Mouse (Mus musculus) hindbrain, embryonic 14.5 days (tissue): ENCODE data around the gene Irs2. TPM values are rescaled to one million over a fixed set of nuclear protein-coding genes. Genes with fewer than 3 reads are reported as not detected.

Experiments used
- ATAC-seq: fragments of 200-750 bp; cut with Nextera tagmentation; 2 replicates; pipeline ENCODE4 v1.8.0; 2017; ENCODE audit warnings: moderate number of reproducible peaks, mild to moderate bottlenecking, moderate TSS enrichment, moderate library complexity; ENCODE audit not compliant: low FRiP score
- DNase-seq: peaks from one replicate; pipeline ENCODE4 v3.0.0-alpha.2; 2015; ENCODE audit warnings: low spot score
- H3K27ac ChIP-seq: fragments of 300-500 bp; sonication (generic); 2 replicates; pipeline ENCODE4 v1.5.1; 2014; ENCODE audit warnings: mild to moderate bottlenecking, moderate library complexity
- H3K27me3 ChIP-seq: fragments of 300-500 bp; sonication (generic); 2 replicates; pipeline ENCODE4 v1.6.1; 2014; ENCODE audit warnings: mild to moderate bottlenecking, low read length, mixed read lengths; ENCODE audit not compliant: control insufficient read depth, insufficient read depth
- H3K36me3 ChIP-seq: fragments of 300-500 bp; sonication (generic); replicated peaks from 2 replicates; pipeline ENCODE4 v1.6.1; 2014; ENCODE audit not compliant: control insufficient read depth, insufficient read depth
- H3K4me1 ChIP-seq: fragments of 300-500 bp; sonication (generic); replicated peaks from 2 replicates; pipeline ENCODE4 v1.6.1; 2014; ENCODE audit warnings: antibody characterized with exemption, low read length, mixed read lengths; ENCODE audit not compliant: control insufficient read depth, insufficient read depth
- H3K4me2 ChIP-seq: fragments of 300-500 bp; sonication (generic); replicated peaks from 2 replicates; pipeline ENCODE4 v1.6.1; 2014; ENCODE audit warnings: mild to moderate bottlenecking, moderate library complexity
- H3K4me3 ChIP-seq: fragments of 300-500 bp; sonication (generic); replicated peaks from 2 replicates; pipeline ENCODE4 v1.5.1; 2014; ENCODE audit warnings: mild to moderate bottlenecking, low read length
- H3K9ac ChIP-seq: fragments of 300-500 bp; sonication (generic); 2 replicates; pipeline ENCODE4 v1.6.1; 2014
- H3K9me3 ChIP-seq: fragments of 300-500 bp; sonication (generic); 2 replicates; pipeline ENCODE4 v1.6.1; 2016; ENCODE audit warnings: low read length; ENCODE audit not compliant: control insufficient read depth
- WGBS: fragments of 180-500 bp; shearing (Covaris S2); extraction: QIAGEN DNeasy Blood & Tissue Kit; methylation state at CpG from one replicate; pipeline ENCODE4 v1.1.7; 2014; 5-methylcytosine and 5-hydroxymethylcytosine counted together
- polyA plus RNA-seq: library from polyadenylated mRNA; unstranded; fragments of >200 nt; fragmentation: Nextera tagmentation; extraction: Ambion mirVana; gene quantifications from 2 replicates; pipeline ENCODE4 v1.2.1, GENCODE M21; 2014

Irs2 gene
- polyA plus RNA-seq, 1 experiment from 2014 or later, result 5.4 TPM

DNA sequence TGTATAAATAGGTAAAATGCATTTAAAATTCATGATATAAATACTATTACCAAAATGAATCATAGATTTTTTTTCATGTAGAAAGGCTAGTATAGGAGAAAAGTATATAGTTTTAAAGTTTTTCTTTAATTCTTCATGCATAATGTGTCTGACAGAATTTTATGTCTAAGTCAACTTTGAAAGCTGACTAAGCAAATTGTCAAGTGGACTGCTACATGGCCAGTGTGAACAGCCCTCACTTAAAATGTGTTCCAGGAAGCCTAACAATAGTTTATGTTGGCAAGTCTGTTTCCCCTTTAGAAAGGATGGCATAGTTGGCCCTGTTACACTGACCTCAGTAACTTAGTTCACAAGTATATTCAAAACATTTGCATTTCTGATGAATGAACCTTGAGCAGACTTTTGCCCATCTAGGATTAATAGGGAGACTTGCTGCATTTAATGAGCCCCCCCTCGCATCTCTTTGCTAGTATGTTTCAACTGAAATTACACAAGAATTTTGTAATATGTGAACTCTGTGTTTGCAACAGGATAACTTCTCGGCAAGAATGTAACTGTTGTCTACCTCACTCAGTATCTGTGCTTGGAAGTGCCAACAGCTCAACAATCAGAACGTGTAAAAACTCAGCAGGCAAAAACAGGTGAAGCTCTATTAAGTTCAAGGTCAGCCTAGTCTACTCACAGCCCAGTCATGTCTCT, 3.7 kb upstream of the Irs2 start:
- DNase-seq (no peak), ATAC-seq (no peak)
- no peak overlapping the region for H3K9ac ChIP-seq
- no peaks in the 10 kb centered on the region for H3K27me3 ChIP-seq
- H3K4me1 ChIP-seq, result peaks cover 25% of the 10 kb centered on the region
- 80% methylated on average over 3 of the region's 3 CpGs for WGBS
- H3K9me3 ChIP-seq, result no peaks in the 10 kb centered on the region
- H3K36me3 ChIP-seq, result no peaks in the 10 kb centered on the region
- H3K4me2 ChIP-seq, result no peak overlapping the region
- H3K27ac ChIP-seq, result no peak overlapping the region
- H3K4me3 ChIP-seq, result no peak overlapping the region

DNA sequence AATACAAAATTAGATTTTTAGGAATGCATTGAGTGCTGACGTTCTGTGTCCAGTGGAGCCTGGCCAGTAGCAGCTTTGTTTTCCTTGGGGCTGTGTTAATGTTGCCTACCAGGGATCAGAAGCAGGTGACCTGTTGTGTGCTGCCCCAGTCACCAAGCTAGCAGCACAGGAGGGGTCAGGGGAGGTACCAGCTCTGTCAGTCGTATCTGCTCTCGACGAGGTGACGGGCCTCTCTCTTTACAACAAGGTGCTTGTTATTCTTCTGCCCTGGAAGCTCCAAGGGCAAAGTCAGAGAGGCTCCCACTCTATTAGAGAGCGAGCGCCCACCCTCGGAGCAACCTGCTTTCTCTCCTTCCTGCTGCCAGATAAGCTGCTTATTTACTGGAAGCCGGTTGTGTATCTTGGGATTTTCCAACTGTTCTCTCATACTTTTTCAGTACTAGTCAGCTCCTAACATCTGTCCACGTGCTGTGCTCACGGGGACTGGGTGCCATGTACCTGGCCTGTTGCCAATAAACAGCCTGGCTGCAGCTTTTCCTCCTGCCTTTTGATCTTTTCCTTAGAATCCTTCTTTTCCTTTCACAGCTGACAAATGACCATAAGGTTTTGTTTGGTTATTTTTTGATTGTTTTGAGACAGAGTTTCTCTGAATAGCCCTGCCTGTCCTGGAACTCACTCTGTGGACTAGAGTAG, 2.8 kb upstream of the Irs2 start:
- Histone ChIP-seq H3K36me3 (no peaks in the 10 kb centered on the region), H3K4me1 (peaks cover 33% of the 10 kb centered on the region), H3K9ac (no peak overlapping the region; the same call in 1 of the 2 replicates), H3K4me2 (peak overlapping the region; percentile 93), H3K4me3 (no peak overlapping the region), H3K27ac (0 out of 2 replicates have a peak overlapping the region, but pooled peaks have one; percentile 0), H3K27me3 (no peaks in the 10 kb centered on the region), H3K9me3 (no peaks in the 10 kb centered on the region)
- ATAC-seq (no peak), DNase-seq (peak; percentile 41)
- WGBS, result 12% methylated on average over 11 of the region's 11 CpGs

DNA sequence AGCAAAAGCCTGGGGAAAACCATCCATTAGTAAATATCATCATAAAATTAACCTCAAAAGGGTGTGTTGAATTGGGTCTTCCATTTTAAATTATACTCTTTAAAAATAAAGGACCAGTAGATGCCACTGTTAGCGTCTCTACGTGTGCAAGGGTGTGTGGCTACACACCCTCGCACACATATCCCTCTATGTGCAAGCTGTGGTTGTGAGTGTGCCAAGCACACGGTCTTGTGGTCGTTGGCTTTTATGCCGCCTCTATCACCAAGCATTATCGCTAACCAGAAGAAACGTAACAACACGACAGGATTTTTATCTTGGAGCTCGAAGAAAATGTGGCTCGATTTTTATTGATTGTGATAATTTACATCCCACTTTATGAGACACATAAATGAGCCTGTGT, 2.1 kb upstream of the Irs2 start:
- no peak for DNase-seq
- peak overlapping the region; percentile 100; the same call in 1 of the 2 replicates for H3K27ac ChIP-seq
- peaks cover 40% of the 10 kb centered on the region for H3K4me1 ChIP-seq
- no peaks in the 10 kb centered on the region for H3K36me3 ChIP-seq
- peak overlapping the region; percentile 93 for H3K4me2 ChIP-seq
- no peaks in the 10 kb centered on the region for H3K27me3 ChIP-seq
- no peaks in the 10 kb centered on the region for H3K9me3 ChIP-seq
- H3K4me3 ChIP-seq, result peak overlapping the region; percentile 90; the same call in 1 of the 2 replicates
- H3K9ac ChIP-seq, result peak overlapping the region; percentile 88
- ATAC-seq, result no peak
- WGBS, result 51% methylated on average over 11 of the region's 11 CpGs

DNA sequence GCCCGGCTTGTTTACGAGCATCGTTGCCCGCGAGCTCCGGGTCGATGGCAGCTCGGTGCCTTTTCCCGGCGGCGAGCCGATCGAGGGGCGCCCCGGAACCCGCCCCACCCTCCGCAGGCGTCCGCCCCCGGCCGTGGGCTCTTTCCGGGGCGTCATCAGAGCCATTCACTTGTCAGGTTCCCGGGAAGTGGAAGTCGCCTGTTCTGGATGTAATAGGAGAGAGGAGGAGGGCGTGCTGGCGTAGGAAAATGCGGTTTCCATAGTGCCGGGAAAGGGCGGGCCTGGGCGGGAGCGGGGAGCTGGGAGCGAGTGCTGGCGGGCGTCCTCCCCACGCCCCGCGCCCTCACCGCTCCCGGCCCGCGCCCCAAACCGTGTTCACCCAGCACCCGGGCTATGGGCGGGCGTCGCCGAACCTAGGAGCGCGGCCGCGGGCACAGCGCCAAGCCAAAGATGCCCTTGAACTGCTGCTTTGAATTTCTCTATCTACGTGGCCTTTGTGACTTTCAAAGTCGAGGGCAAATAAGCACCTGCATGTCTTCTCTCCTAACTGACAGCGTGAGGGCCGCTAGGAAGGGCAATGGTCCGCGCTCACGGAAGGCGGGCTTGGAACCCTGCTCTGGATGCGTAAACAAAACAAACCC, 1.3 kb upstream of the Irs2 start:
- Histone ChIP-seq H3K4me2 (peak overlapping the region; percentile 93), H3K36me3 (no peaks in the 10 kb centered on the region), H3K4me1 (peaks cover 48% of the 10 kb centered on the region), H3K27ac (peak overlapping the region; percentile 100), H3K4me3 (peak overlapping the region; percentile 90), H3K9me3 (no peaks in the 10 kb centered on the region), H3K27me3 (no peaks in the 10 kb centered on the region), H3K9ac (peak overlapping the region; percentile 88)
- peak; percentile 76 for DNase-seq
- peak; percentile 56 for ATAC-seq
- under 1% methylated on average over 53 of the region's 62 CpGs for WGBS

DNA sequence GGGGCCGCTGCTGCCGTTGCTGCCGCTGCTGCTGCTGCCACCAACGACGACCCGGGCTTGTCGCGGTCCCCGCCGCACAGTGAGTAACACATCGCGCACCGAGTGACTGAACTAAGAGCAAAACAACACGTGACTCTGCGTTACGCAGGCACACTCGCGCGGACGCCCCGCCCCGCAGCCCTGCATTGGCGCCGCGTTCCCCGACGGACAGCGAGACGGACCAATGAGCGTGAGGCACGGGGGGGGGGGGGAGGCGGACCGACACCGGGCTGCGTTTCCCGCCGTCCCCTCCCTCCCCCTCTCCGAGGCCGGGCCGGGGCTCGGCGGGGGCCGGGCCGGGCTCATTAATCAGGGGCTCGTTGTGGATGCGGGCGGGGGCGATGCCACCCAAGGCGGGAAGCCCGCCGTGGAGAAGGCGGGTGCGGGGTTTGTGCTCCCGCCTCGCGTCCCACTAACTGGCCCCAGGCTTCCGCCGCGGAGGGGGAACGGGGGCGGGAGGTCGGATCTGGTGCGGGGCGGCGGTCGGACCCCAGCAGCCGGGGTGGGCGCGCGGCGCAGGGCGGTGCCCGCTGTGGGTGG, 673 bp upstream of the Irs2 start:
- H3K36me3 ChIP-seq, result no peaks in the 10 kb centered on the region
- peak overlapping the region; percentile 88 for H3K9ac ChIP-seq
- peak overlapping the region; percentile 93 for H3K4me2 ChIP-seq
- DNase-seq (peak; percentile 93), ATAC-seq (peak; percentile 90)
- H3K4me1 ChIP-seq, result peaks cover 55% of the 10 kb centered on the region
- no peaks in the 10 kb centered on the region for H3K9me3 ChIP-seq
- H3K27ac ChIP-seq, result peak overlapping the region; percentile 100
- WGBS, result under 1% methylated on average over 68 of the region's 73 CpGs
- H3K4me3 ChIP-seq, result peak overlapping the region; percentile 90
- no peaks in the 10 kb centered on the region for H3K27me3 ChIP-seq

DNA sequence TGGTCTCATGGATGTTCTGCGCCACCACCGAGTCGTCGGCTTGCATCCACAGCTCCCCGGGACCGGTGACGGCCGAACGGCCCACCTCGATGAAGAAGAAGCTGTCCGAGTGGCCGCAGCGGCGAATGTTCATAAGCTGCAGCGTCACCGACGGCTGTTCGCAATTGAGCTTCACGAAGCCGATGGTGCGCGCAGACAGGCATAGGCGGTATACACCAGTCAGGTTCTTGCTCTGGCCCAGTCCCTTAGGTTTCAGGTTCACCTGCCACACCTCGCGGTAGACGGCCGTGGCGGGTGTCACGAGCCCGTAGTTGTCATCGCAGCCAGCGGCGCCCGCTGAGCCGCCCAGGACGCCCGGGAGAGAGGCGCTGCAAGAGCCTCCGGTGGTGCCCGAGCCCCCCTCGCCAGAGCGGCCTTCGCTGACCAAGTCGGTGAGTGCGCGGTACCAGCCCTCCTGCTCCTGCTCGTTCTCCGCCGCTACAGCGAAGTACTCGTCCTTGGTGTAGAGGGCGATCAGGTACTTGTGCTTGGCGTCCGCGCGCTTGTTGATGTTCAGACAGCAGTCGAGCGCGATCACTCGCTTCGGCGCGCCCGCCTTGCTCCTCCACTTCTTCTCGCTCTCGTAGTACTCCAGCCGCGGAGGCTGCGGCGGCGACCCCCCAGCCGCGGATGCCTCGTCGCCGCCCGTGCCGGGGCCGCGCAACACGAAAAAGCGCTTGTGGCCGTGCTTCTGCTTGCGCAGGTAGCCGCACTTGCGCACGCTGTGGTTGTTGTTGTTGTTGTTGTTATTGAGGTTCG, 478 bp downstream of the Irs2 start:
- WGBS, result under 1% methylated on average over 84 of the region's 88 CpGs
- H3K4me1 ChIP-seq, result peaks cover 58% of the 10 kb centered on the region
- H3K36me3 ChIP-seq, result no peaks in the 10 kb centered on the region
- DNase-seq (no peak), ATAC-seq (no peak)
- no peaks in the 10 kb centered on the region for H3K27me3 ChIP-seq
- peak overlapping the region; percentile 100 for H3K27ac ChIP-seq
- peak overlapping the region; percentile 90 for H3K4me3 ChIP-seq
- peak overlapping the region; percentile 93 for H3K4me2 ChIP-seq
- no peaks in the 10 kb centered on the region for H3K9me3 ChIP-seq
- H3K9ac ChIP-seq, result peak overlapping the region; percentile 88

DNA sequence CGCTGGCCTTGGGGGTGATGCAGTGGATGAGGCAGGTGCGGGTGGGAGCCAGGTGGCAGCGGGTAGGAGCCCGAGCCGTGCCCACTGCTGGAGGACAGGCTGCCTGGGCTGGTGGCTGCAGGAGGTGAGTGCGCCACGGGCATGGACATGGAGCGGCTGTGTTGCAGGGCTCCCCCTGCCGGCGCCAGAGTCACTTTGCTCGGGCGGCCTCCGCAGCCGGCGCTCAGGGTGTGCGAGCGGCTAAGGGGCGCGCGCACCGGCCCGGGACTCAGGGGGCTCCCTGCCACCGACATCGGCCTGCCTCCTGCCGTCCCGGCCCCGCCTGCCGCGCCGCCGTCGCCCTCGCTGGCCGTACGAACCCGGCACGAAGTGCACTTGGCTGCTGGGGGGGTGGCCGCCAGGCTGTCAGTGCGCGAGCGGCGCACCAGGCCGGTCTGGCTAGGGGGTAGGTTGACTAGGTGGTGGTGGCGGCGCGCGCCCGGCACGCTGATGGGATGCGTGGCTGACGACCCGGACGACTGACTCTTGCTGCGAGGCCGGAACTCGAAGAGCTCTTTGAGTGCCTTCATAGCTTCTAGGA, 1.2 kb downstream of the Irs2 start:
- Histone ChIP-seq H3K36me3 (no peaks in the 10 kb centered on the region), H3K27ac (peak overlapping the region; percentile 100), H3K4me1 (peaks cover 65% of the 10 kb centered on the region), H3K4me3 (peak overlapping the region; percentile 90), H3K9me3 (no peaks in the 10 kb centered on the region), H3K4me2 (peak overlapping the region; percentile 93), H3K9ac (peak overlapping the region; percentile 88), H3K27me3 (no peaks in the 10 kb centered on the region)
- WGBS, result 0% methylated on average over 50 of the region's 56 CpGs
- peak; percentile 64 for ATAC-seq
- DNase-seq, result peak; percentile 87

DNA sequence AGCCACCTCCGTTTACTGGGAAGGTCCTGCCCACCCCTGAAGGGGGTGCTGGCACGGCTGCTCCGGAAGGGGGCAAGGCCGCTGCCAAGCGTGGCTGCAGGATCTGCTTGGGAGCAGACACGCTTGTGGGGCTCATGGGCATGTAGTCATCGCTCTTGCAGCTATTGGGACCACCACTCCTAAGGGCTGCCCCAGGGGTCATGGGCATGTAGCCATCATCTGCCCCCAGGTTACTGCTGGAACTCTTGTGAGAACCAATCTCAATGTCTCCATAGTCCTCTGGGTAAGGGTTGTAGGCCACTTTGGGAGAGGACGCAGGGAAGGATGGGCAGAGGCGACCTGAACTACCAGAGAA, 2.0 kb downstream of the Irs2 start:
- Histone ChIP-seq H3K4me3 (peak overlapping the region; percentile 90), H3K9me3 (no peaks in the 10 kb centered on the region), H3K4me1 (peaks cover 71% of the 10 kb centered on the region), H3K36me3 (no peaks in the 10 kb centered on the region), H3K27me3 (no peaks in the 10 kb centered on the region), H3K27ac (no peak overlapping the region), H3K9ac (peak overlapping the region; percentile 88), H3K4me2 (peak overlapping the region; percentile 93)
- WGBS, result 81% methylated on average over 9 of the region's 9 CpGs
- ATAC-seq (no peak), DNase-seq (no peak)
